Mouse (Mus musculus): ENCODE measurements around the gene Kcnd2.

GRCm38 (mm10) chr6:21597424-21597823 is 382.1 kb downstream of the Kcnd2 start:
- TF ChIP-seq MEF2A (IDR thresholded peaks at IDR 0.05; ENCODE audit: borderline replicate concordance, low read depth, low read length) (no peak), ETS1 (conservative IDR thresholded peaks at IDR 0.05; ENCODE audit: low read depth, low read length) (no peak), MXI1 (IDR thresholded peaks at IDR 0.05; ENCODE audit: low read depth, low read length) (no peak), CTCF (conservative IDR thresholded peaks at IDR 0.05 in 1 of 2, IDR thresholded peaks at IDR 0.05 in 1 of 2; ENCODE audit: low read depth in 2 of 2, low read length in 2 of 2) (no peak), USF1 (IDR thresholded peaks at IDR 0.05; ENCODE audit: low read depth, low read length) (no peak), TCF12 (IDR thresholded peaks at IDR 0.05; ENCODE audit: low read depth, low read length) (no peak)

Data from CH12.LX (cell line).